In the genomic region with DNA sequence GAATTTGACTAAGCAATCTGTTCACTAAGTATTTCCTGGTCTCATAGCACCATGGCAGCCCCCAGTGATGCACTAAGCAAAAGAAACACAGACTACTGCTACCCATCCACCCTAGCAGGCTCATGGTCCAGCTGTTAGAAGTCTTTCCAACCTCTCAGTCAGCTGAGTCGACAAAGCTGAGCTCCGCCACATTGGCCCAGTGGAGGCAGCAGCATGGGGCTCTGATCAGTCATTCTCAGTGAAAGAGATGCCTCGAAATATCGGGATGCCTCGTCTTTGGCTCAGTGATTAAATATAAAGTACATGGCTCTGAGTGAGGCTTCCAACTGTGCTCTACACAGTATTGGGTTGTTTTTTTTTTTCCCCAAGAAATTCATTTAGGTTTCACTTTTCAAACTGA, we compare ENCODE assay signal across 21 mouse cellular contexts.
A peak's percentile ranks its signal among the peaks of the same experiment; 100 is the strongest.
DNase-seq lines count a peak whose midpoint lies in the region; ATAC-seq lines count a peak whose summit lies in the region.
"Had no signal": no experiment of that assay in that cellular context is flagged by ENCODE, and none has a peak within 500 bp of the region (broad histone marks: within the 10 kb centered on the region; RNA-seq: fewer than 3 reads in every experiment).

No protein-coding gene starts in this region.

- no peak for DNase-seq in forebrain, embryonic 11.5 days (ENCODE audit: low spot score)
- no peak for DNase-seq in hindbrain, embryonic 10.5 days (ENCODE audit: low spot score)
- no peak for DNase-seq in midbrain, embryonic 10.5 days (ENCODE audit: low spot score)
- no peak for DNase-seq in cerebellum, postnatal 4 days (ENCODE audit: low spot score in 2 of 2)
- DNase-seq: adrenal gland, postnatal 10 days; cerebellum, adult 11 months; cerebellum, postnatal 14 days; embryo, embryonic 11 days; heart, postnatal 14 days; kidney, adult 8-10 months; kidney, postnatal 14 days; liver, embryonic 13.5 days; thymus, postnatal 14 days had no signal

- no peaks in the 10 kb centered on the region for H3K9me3 ChIP-seq in forebrain, embryonic 13.5 days (replicated peaks)
- no peaks in the 10 kb centered on the region for H3K9me3 ChIP-seq in forebrain, embryonic 11.5 days (ENCODE audit: control insufficient read depth, low read length)
- no peaks in the 10 kb centered on the region for H3K9me3 ChIP-seq in hindbrain, embryonic 15.5 days
- H3K9me3 ChIP-seq in hindbrain, embryonic 10.5 days: no peaks in the 10 kb centered on the region
- no peaks in the 10 kb centered on the region for H3K9me3 ChIP-seq in midbrain, embryonic 16.5 days (replicated peaks; ENCODE audit: control insufficient read depth, low read length, poor library complexity, severe bottlenecking)
- no peaks in the 10 kb centered on the region for H3K9me3 ChIP-seq in midbrain, embryonic 10.5 days (replicated peaks)
- no peaks in the 10 kb centered on the region for H3K9me3 ChIP-seq in hindbrain, embryonic 16.5 days (ENCODE audit: control insufficient read depth, low read length)
- H3K9me3 ChIP-seq: limb, embryonic 13.5 days had no signal

- H3K4me3 ChIP-seq in forebrain, embryonic 13.5 days: no peak overlapping the region
- no peak overlapping the region for H3K4me3 ChIP-seq in forebrain, embryonic 11.5 days (ENCODE audit: low read depth, low read length)
- no peak overlapping the region for H3K4me3 ChIP-seq in hindbrain, embryonic 15.5 days
- no peak overlapping the region for H3K4me3 ChIP-seq in hindbrain, embryonic 10.5 days
- no peak overlapping the region for H3K4me3 ChIP-seq in midbrain, embryonic 16.5 days (ENCODE audit: low read depth, low read length)
- H3K4me3 ChIP-seq in midbrain, embryonic 10.5 days: no peak overlapping the region
- no peak overlapping the region for H3K4me3 ChIP-seq in hindbrain, embryonic 16.5 days (ENCODE audit: low read length)
- H3K4me3 ChIP-seq: limb, embryonic 13.5 days; liver, embryonic 13.5 days had no signal

- no peak for ATAC-seq in forebrain, embryonic 13.5 days
- ATAC-seq in forebrain, embryonic 11.5 days (replicated peaks; ENCODE audit: low FRiP score): no peak
- 0 out of 2 replicates have a peak, but pooled peaks have one; percentile 65 for ATAC-seq in hindbrain, embryonic 15.5 days (ENCODE audit: low FRiP score, low read depth)
- ATAC-seq in midbrain, embryonic 16.5 days: peak; percentile 67; the same call in 1 of the 2 replicates
- peak; percentile 50; the same call in 1 of the 2 replicates for ATAC-seq in hindbrain, embryonic 16.5 days
- ATAC-seq: activated CD4-positive, CD25-positive, alpha-beta regulatory T cell, adult 4 months; inflammation-experienced regulatory T-cells, adult 6 months had no signal

- WGBS in forebrain, embryonic 13.5 days: 65% methylated on average over 5 of the region's 5 CpGs
- 66% methylated on average over 5 of the region's 5 CpGs for WGBS in forebrain, embryonic 11.5 days
- WGBS in hindbrain, embryonic 15.5 days: 29% methylated on average over 5 of the region's 5 CpGs
- WGBS in hindbrain, embryonic 10.5 days: 45% methylated on average over 5 of the region's 5 CpGs
- WGBS in midbrain, embryonic 16.5 days: 28% methylated on average over 5 of the region's 5 CpGs
- 67% methylated on average over 5 of the region's 5 CpGs for WGBS in midbrain, embryonic 10.5 days
- WGBS in hindbrain, embryonic 16.5 days: 36% methylated on average over 5 of the region's 5 CpGs

- no peaks in the 10 kb centered on the region for H3K4me1 ChIP-seq in forebrain, embryonic 13.5 days
- H3K4me1 ChIP-seq in forebrain, embryonic 11.5 days (replicated peaks; ENCODE audit: control insufficient read depth, insufficient read depth, low read length): no peaks in the 10 kb centered on the region
- H3K4me1 ChIP-seq in hindbrain, embryonic 15.5 days (replicated peaks): peaks cover 11% of the 10 kb centered on the region
- H3K4me1 ChIP-seq in hindbrain, embryonic 10.5 days (replicated peaks): peaks cover 4% of the 10 kb centered on the region; the same call in 1 of the 2 replicates
- H3K4me1 ChIP-seq in midbrain, embryonic 16.5 days (ENCODE audit: control insufficient read depth, insufficient read depth, low read length): peaks cover 7% of the 10 kb centered on the region
- H3K4me1 ChIP-seq in midbrain, embryonic 10.5 days: no peaks in the 10 kb centered on the region
- H3K4me1 ChIP-seq in hindbrain, embryonic 16.5 days (ENCODE audit: control insufficient read depth, insufficient read depth, low read depth, low read length): peaks cover 4% of the 10 kb centered on the region
- H3K4me1 ChIP-seq: limb, embryonic 13.5 days; liver, embryonic 13.5 days had no signal

- no peak overlapping the region for H3K9ac ChIP-seq in forebrain, embryonic 13.5 days
- no peak overlapping the region for H3K9ac ChIP-seq in forebrain, embryonic 11.5 days (ENCODE audit: low read length)
- H3K9ac ChIP-seq in hindbrain, embryonic 15.5 days: no peak overlapping the region
- no peak overlapping the region for H3K9ac ChIP-seq in midbrain, embryonic 16.5 days (ENCODE audit: low read depth, low read length)
- H3K9ac ChIP-seq in hindbrain, embryonic 16.5 days (ENCODE audit: low read depth, low read length): no peak overlapping the region
- H3K9ac ChIP-seq: limb, embryonic 13.5 days; liver, embryonic 13.5 days had no signal

- 0 out of 2 replicates have a peak overlapping the region, but pooled peaks have one; percentile 10 for H3K27ac ChIP-seq in forebrain, embryonic 13.5 days
- no peak overlapping the region for H3K27ac ChIP-seq in forebrain, embryonic 11.5 days (ENCODE audit: low read depth, low read length)
- H3K27ac ChIP-seq in hindbrain, embryonic 15.5 days (replicated peaks): 0 out of 2 replicates have a peak overlapping the region, but pooled peaks have one; percentile 18
- no peak overlapping the region for H3K27ac ChIP-seq in hindbrain, embryonic 10.5 days
- peak overlapping the region; percentile 70; the same call in 1 of the 2 replicates for H3K27ac ChIP-seq in midbrain, embryonic 16.5 days (ENCODE audit: low read length)
- no peak overlapping the region for H3K27ac ChIP-seq in midbrain, embryonic 10.5 days (replicated peaks)
- H3K27ac ChIP-seq in hindbrain, embryonic 16.5 days (ENCODE audit: low read depth, low read length): peak overlapping the region; percentile 23; the same call in 1 of the 2 replicates
- H3K27ac ChIP-seq: limb, embryonic 13.5 days; liver, embryonic 13.5 days had no signal

- H3K4me2 ChIP-seq in forebrain, embryonic 13.5 days: no peak overlapping the region
- H3K4me2 ChIP-seq in forebrain, embryonic 11.5 days (ENCODE audit: low read depth, low read length, severe bottlenecking): no peak overlapping the region
- H3K4me2 ChIP-seq in hindbrain, embryonic 15.5 days: no peak overlapping the region
- H3K4me2 ChIP-seq in midbrain, embryonic 16.5 days (ENCODE audit: low read length): no peak overlapping the region
- no peak overlapping the region for H3K4me2 ChIP-seq in hindbrain, embryonic 16.5 days (ENCODE audit: low read length)
- H3K4me2 ChIP-seq: heart, embryonic 11.5 days; limb, embryonic 13.5 days; liver, embryonic 13.5 days had no signal

- H3K36me3 ChIP-seq in forebrain, embryonic 13.5 days (ENCODE audit: poor library complexity, severe bottlenecking): no peaks in the 10 kb centered on the region
- H3K36me3 ChIP-seq in forebrain, embryonic 11.5 days (ENCODE audit: control insufficient read depth, insufficient read depth, low read length): no peaks in the 10 kb centered on the region
- no peaks in the 10 kb centered on the region for H3K36me3 ChIP-seq in hindbrain, embryonic 15.5 days
- H3K36me3 ChIP-seq in hindbrain, embryonic 10.5 days: no peaks in the 10 kb centered on the region
- no peaks in the 10 kb centered on the region for H3K36me3 ChIP-seq in midbrain, embryonic 16.5 days (ENCODE audit: control insufficient read depth, insufficient read depth, low read length)
- no peaks in the 10 kb centered on the region for H3K36me3 ChIP-seq in midbrain, embryonic 10.5 days
- no peaks in the 10 kb centered on the region for H3K36me3 ChIP-seq in hindbrain, embryonic 16.5 days (ENCODE audit: control insufficient read depth, insufficient read depth, low read length)
- H3K36me3 ChIP-seq: limb, embryonic 13.5 days; liver, embryonic 13.5 days had no signal

- no peaks in the 10 kb centered on the region for H3K27me3 ChIP-seq in forebrain, embryonic 13.5 days
- no peaks in the 10 kb centered on the region for H3K27me3 ChIP-seq in forebrain, embryonic 11.5 days (ENCODE audit: control insufficient read depth, insufficient read depth, low read length)
- H3K27me3 ChIP-seq in hindbrain, embryonic 15.5 days: no peaks in the 10 kb centered on the region
- no peaks in the 10 kb centered on the region for H3K27me3 ChIP-seq in hindbrain, embryonic 10.5 days (ENCODE audit: insufficient read depth, poor library complexity, severe bottlenecking)
- H3K27me3 ChIP-seq in midbrain, embryonic 16.5 days (ENCODE audit: control insufficient read depth, insufficient read depth, low read depth, low read length): no peaks in the 10 kb centered on the region
- H3K27me3 ChIP-seq in midbrain, embryonic 10.5 days (ENCODE audit: low read depth, poor library complexity, severe bottlenecking): no peaks in the 10 kb centered on the region
- no peaks in the 10 kb centered on the region for H3K27me3 ChIP-seq in hindbrain, embryonic 16.5 days (replicated peaks; ENCODE audit: control insufficient read depth, insufficient read depth, low read length)
- H3K27me3 ChIP-seq: limb, embryonic 13.5 days; liver, embryonic 13.5 days had no signal

Comparison
In these comparisons a context has a peak if more than half of its experiments do, and no peak if none do; other contexts are left out.
1. H3K27ac ChIP-seq: peak in forebrain, embryonic 13.5 days (single experiment), hindbrain, embryonic 15.5 days (single experiment), midbrain, embryonic 16.5 days (single experiment) and hindbrain, embryonic 16.5 days (single experiment); none in forebrain, embryonic 11.5 days (single experiment), hindbrain, embryonic 10.5 days (single experiment) and midbrain, embryonic 10.5 days (single experiment).
2. ATAC-seq: peak in hindbrain, embryonic 15.5 days (single experiment), midbrain, embryonic 16.5 days (single experiment) and hindbrain, embryonic 16.5 days (single experiment); none in forebrain, embryonic 13.5 days (single experiment) and forebrain, embryonic 11.5 days (single experiment).